In genomic region chr5:125327596-125328385, GRCm38 (mm10) we compare ENCODE assay signal across 9 mouse cellular contexts. TPM values are rescaled to one million over a fixed set of nuclear protein-coding genes. Genes with fewer than 3 reads are reported as not detected.
DNase-seq lines count a peak whose midpoint lies in the region; ATAC-seq and TF ChIP-seq lines count a peak whose summit lies in the region.
"Had no signal": no experiment of that assay in that cellular context is flagged by ENCODE, and none has a peak within 500 bp of the region (broad histone marks: within the 10 kb centered on the region; RNA-seq: fewer than 3 reads in every experiment).

No protein-coding gene starts in this region.

- ATAC-seq in kidney, postnatal 0 days (replicated peaks; ENCODE audit: low FRiP score, low read depth) = no peak
- ATAC-seq in intestine, embryonic 14.5 days (replicated peaks; ENCODE audit: low FRiP score, low TSS enrichment, low read depth) = 0 out of 2 replicates have a peak, but pooled peaks have one; percentile 41
- ATAC-seq in neural tube, embryonic 15.5 days (ENCODE audit: low FRiP score) = peak; percentile 87

- H3K4me2 ChIP-seq in kidney, postnatal 0 days (ENCODE audit: low read length) = peak overlapping the region; percentile 31; the same call in 1 of the 2 replicates
- peak overlapping the region; percentile 39 for H3K4me2 ChIP-seq in intestine, embryonic 14.5 days (ENCODE audit: low read length)
- H3K4me2 ChIP-seq in neural tube, embryonic 15.5 days = peak overlapping the region; percentile 57

- H3K9me3 ChIP-seq in kidney, postnatal 0 days (replicated peaks; ENCODE audit: low read length) = no peaks in the 10 kb centered on the region
- no peaks in the 10 kb centered on the region for H3K9me3 ChIP-seq in intestine, embryonic 14.5 days (ENCODE audit: control insufficient read depth, low read length)
- H3K9me3 ChIP-seq in neural tube, embryonic 15.5 days (replicated peaks) = no peaks in the 10 kb centered on the region

- TF ChIP-seq CTCF in kidney, postnatal 0 days (IDR thresholded peaks at IDR 0.05; ENCODE audit: low read depth) = no peak

- H3K27ac ChIP-seq in kidney, postnatal 0 days = no peak overlapping the region
- no peak overlapping the region for H3K27ac ChIP-seq in intestine, embryonic 14.5 days (ENCODE audit: low read depth)
- H3K27ac ChIP-seq in neural tube, embryonic 15.5 days (replicated peaks) = 0 out of 2 replicates have a peak overlapping the region, but pooled peaks have one; percentile 43

- H3K36me3 ChIP-seq in kidney, postnatal 0 days (ENCODE audit: insufficient read depth, low read length) = no peaks in the 10 kb centered on the region
- H3K36me3 ChIP-seq in intestine, embryonic 14.5 days (ENCODE audit: control insufficient read depth, insufficient read depth, low read length) = no peaks in the 10 kb centered on the region
- no peaks in the 10 kb centered on the region for H3K36me3 ChIP-seq in neural tube, embryonic 15.5 days

- 59% methylated on average over 18 of the region's 18 CpGs for WGBS in kidney, postnatal 0 days
- 57% methylated on average over 18 of the region's 18 CpGs for WGBS in intestine, embryonic 14.5 days
- WGBS in neural tube, embryonic 15.5 days = 56% methylated on average over 18 of the region's 18 CpGs

- H3K9ac ChIP-seq in kidney, postnatal 0 days (ENCODE audit: low read depth, low read length) = no peak overlapping the region
- no peak overlapping the region for H3K9ac ChIP-seq in intestine, embryonic 14.5 days (ENCODE audit: low read length)
- H3K9ac ChIP-seq in neural tube, embryonic 15.5 days (replicated peaks) = peak overlapping the region; percentile 44; the same call in 1 of the 2 replicates

- peaks cover 6% of the 10 kb centered on the region for H3K4me1 ChIP-seq in kidney, postnatal 0 days (replicated peaks; ENCODE audit: insufficient read depth, low read length)
- no peaks in the 10 kb centered on the region for H3K4me1 ChIP-seq in intestine, embryonic 14.5 days (replicated peaks; ENCODE audit: control insufficient read depth, insufficient read depth, low read length)
- peaks cover 14% of the 10 kb centered on the region for H3K4me1 ChIP-seq in neural tube, embryonic 15.5 days

- no peak overlapping the region for H3K4me3 ChIP-seq in kidney, postnatal 0 days (replicated peaks; ENCODE audit: low read depth, low read length)
- peak overlapping the region; percentile 16 for H3K4me3 ChIP-seq in intestine, embryonic 14.5 days (ENCODE audit: low read depth, low read length)
- peak overlapping the region; percentile 36 for H3K4me3 ChIP-seq in neural tube, embryonic 15.5 days (replicated peaks)
- H3K4me3 ChIP-seq: megakaryocyte, embryonic 14.5 days had no signal

- intact Hi-C loops in left cerebral cortex, postnatal 25 days (cut with DNase I) = no loop called here

- DNase-seq in kidney, postnatal 0 days (ENCODE audit: low spot score) = peak; percentile 59
- DNase-seq in kidney, adult 8-10 months = no peak
- DNase-seq in embryo, embryonic 9.5 days (ENCODE audit: extremely low spot score) = peak; percentile 50
- no peak for DNase-seq in intestine, embryonic 14.5 days (ENCODE audit: low spot score)
- DNase-seq in layer of hippocampus, postnatal 36 days = no peak
- DNase-seq in left cerebral cortex, postnatal 25 days (ENCODE audit: low spot score in 2 of 2) = no peak
- no peak for DNase-seq in cerebellum, postnatal 4 days (ENCODE audit: low spot score in 2 of 2)

- H3K27me3 ChIP-seq in kidney, postnatal 0 days (ENCODE audit: insufficient read depth, low read length) = no peaks in the 10 kb centered on the region
- no peaks in the 10 kb centered on the region for H3K27me3 ChIP-seq in intestine, embryonic 14.5 days (replicated peaks; ENCODE audit: control insufficient read depth, insufficient read depth, low read length)
- no peaks in the 10 kb centered on the region for H3K27me3 ChIP-seq in neural tube, embryonic 15.5 days (replicated peaks)
- H3K27me3 ChIP-seq: megakaryocyte, embryonic 14.5 days had no signal

RNA-seq across cellular contexts. Expression of gene Scarb1, which starts 13.1 kb away (rescaled TPM):
- polyA plus RNA-seq in kidney, postnatal 0 days (2015; fragmentation: Nextera tagmentation; extraction: Ambion mirVana) = 49.0 and 51.3 TPM in 2 replicates
- polyA plus RNA-seq in intestine, embryonic 14.5 days (2014; fragmentation: Nextera tagmentation; extraction: Ambion mirVana) = 47.6 and 50.8 TPM in 2 replicates
- polyA plus RNA-seq in neural tube, embryonic 15.5 days (2015; fragmentation: Nextera tagmentation; extraction: Ambion mirVana) = 50.5 and 55.5 TPM in 2 replicates
- 10 to 100 TPM; 32.1 to 32.8 TPM for total RNA-seq in layer of hippocampus, postnatal 36 days (2021)
- total RNA-seq in left cerebral cortex, postnatal 25 days (2021) = 10 to 100 TPM; 24.6 to 28.9 TPM

Comparison
In these comparisons a context has a peak if more than half of its experiments do, and no peak if none do; other contexts are left out.
1. DNase-seq: peak in kidney, postnatal 0 days (single experiment) and embryo, embryonic 9.5 days (single experiment); none in kidney, adult 8-10 months (0 of 2), intestine, embryonic 14.5 days (single experiment), layer of hippocampus, postnatal 36 days (0 of 2), left cerebral cortex, postnatal 25 days (0 of 2) and cerebellum, postnatal 4 days (0 of 2).
2. Peak in every context shown above with its lines, with median percentiles within 50 percentile points of each other: H3K4me2 ChIP-seq.